Mouse (Mus musculus) bone marrow, adult 2 months (tissue): ENCODE data around the gene Utp20.
"Not testable (repeated sequence)": the region's sequence is repeated elsewhere in the genome, so short reads cannot be mapped to it uniquely, and the experiment has no call there.

Experiments
- CTCF ChIP-seq: fragments of 200-500 bp; IDR thresholded peaks from 2 replicates; pipeline ENCODE4 v1.5.1; 2011; ENCODE audit warnings: low read length, control low read depth; ENCODE audit not compliant: control insufficient read depth, insufficient read depth
- POLR2A ChIP-seq: fragments of 200-500 bp; IDR thresholded peaks from 2 replicates; pipeline ENCODE4 v1.6.1; 2011; ENCODE audit warnings: low read depth, mild to moderate bottlenecking, control low read depth, low read length, borderline replicate concordance; ENCODE audit not compliant: control insufficient read depth

DNA sequence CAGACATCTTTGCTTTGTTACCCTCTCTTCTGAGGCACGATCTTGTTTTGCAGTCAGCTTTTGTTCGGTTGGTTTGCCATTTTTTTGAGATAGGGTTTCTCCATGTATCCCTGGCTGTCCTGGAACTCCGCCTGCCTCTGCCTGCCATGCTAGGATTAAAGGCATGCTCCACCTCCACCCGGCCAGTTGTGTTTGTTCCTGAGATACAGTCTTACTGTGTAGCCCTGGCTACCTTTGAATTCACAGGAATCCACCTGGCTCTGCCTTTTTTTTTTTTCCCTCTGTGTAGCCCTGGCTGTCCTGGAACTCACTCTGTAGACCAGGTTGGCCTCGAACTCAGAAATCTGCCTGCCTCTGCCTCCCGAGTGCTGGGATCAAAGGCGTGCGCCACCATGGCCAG lies 87.5 kb downstream of the Utp20 start:
- not testable (repeated sequence) for TF ChIP-seq CTCF, POLR2A
